ENCODE assay signal across 29 mouse cellular contexts in the genomic region with DNA sequence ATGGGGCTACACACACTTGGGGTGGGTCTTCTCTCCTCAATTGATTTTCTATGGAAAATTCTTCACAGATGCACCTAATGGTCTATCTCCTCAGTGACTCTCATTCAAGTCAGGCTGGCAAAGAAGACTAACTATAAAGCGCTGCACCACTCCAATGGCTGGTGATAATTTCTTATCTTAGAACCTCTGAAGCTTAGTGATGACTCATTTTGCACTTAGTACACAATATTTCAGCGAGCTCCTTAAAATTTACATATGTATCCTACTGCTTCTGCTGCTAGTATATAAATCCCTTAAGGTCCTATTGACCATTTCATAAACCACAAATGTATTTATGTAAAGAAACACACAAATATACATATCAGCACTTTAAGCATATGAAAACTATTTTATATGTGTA.
"Had no signal": no experiment of that assay in that cellular context is flagged by ENCODE, and none has a peak within 500 bp of the region (broad histone marks: within the 10 kb centered on the region; RNA-seq: fewer than 3 reads in every experiment).

No protein-coding gene starts in this region.

- H3K4me1 ChIP-seq: limb, embryonic 10.5 days; limb, embryonic 12.5 days; limb, embryonic 13.5 days; limb, embryonic 15.5 days; liver, embryonic 12.5 days; liver, embryonic 13.5 days; liver, embryonic 15.5 days; lung, embryonic 15.5 days; megakaryocyte, embryonic 14.5 days; midbrain, embryonic 10.5 days; midbrain, embryonic 12.5 days; midbrain, embryonic 13.5 days; midbrain, embryonic 15.5 days had no signal

- H3K36me3 ChIP-seq: limb, embryonic 10.5 days; limb, embryonic 12.5 days; limb, embryonic 13.5 days; limb, embryonic 15.5 days; liver, embryonic 12.5 days; liver, embryonic 13.5 days; liver, embryonic 15.5 days; lung, embryonic 15.5 days; midbrain, embryonic 10.5 days; midbrain, embryonic 12.5 days; midbrain, embryonic 13.5 days; midbrain, embryonic 15.5 days had no signal

- H3K27me3 ChIP-seq: limb, embryonic 12.5 days; limb, embryonic 13.5 days; limb, embryonic 15.5 days; liver, embryonic 12.5 days; liver, embryonic 13.5 days; liver, embryonic 15.5 days; lung, embryonic 15.5 days; megakaryocyte, embryonic 14.5 days; midbrain, embryonic 12.5 days; midbrain, embryonic 13.5 days; midbrain, embryonic 15.5 days had no signal

- ATAC-seq: liver, embryonic 12.5 days; liver, postnatal 0 days; lung, postnatal 0 days; midbrain, embryonic 13.5 days; midbrain, embryonic 15.5 days; midbrain, embryonic 16.5 days had no signal

- H3K9ac ChIP-seq: limb, embryonic 12.5 days; limb, embryonic 13.5 days; limb, embryonic 15.5 days; liver, embryonic 12.5 days; liver, embryonic 13.5 days; liver, embryonic 14.5 days; liver, embryonic 15.5 days; liver, postnatal 0 days; lung, embryonic 14.5 days; lung, embryonic 15.5 days; midbrain, embryonic 12.5 days; midbrain, embryonic 13.5 days; midbrain, embryonic 15.5 days had no signal

- DNase-seq: left cerebral cortex, postnatal 4 days; liver; liver, embryonic 13.5 days; liver, postnatal 0 days; lung, adult 18-20 months; lung, adult 2 months; lung, embryonic 14.5 days; lung, postnatal 10 days; lung, postnatal 14 days; lung, postnatal 36 days; lung, postnatal 4 days; midbrain, embryonic 14.5 days had no signal

- H3K27ac ChIP-seq: limb, embryonic 10.5 days; limb, embryonic 12.5 days; limb, embryonic 13.5 days; limb, embryonic 15.5 days; liver, embryonic 12.5 days; liver, embryonic 13.5 days; liver, embryonic 14.5 days; liver, embryonic 15.5 days; lung, embryonic 15.5 days; macrophage; midbrain, embryonic 10.5 days; midbrain, embryonic 12.5 days; midbrain, embryonic 13.5 days; midbrain, embryonic 15.5 days had no signal

- H3K4me3 ChIP-seq: limb, embryonic 10.5 days; limb, embryonic 12.5 days; limb, embryonic 13.5 days; limb, embryonic 15.5 days; liver, embryonic 12.5 days; liver, embryonic 13.5 days; liver, embryonic 15.5 days; lung, embryonic 15.5 days; megakaryocyte, embryonic 14.5 days; midbrain, embryonic 10.5 days; midbrain, embryonic 12.5 days; midbrain, embryonic 13.5 days; midbrain, embryonic 15.5 days; myocyte had no signal

- H3K9me3 ChIP-seq: limb, embryonic 10.5 days; limb, embryonic 12.5 days; limb, embryonic 13.5 days; limb, embryonic 15.5 days; liver, embryonic 12.5 days; liver, embryonic 15.5 days; lung, embryonic 15.5 days; midbrain, embryonic 10.5 days; midbrain, embryonic 12.5 days; midbrain, embryonic 13.5 days; midbrain, embryonic 15.5 days had no signal
